Mouse (Mus musculus): Measurements from ENCODE around the gene Hs6st2. TPM values are rescaled to one million over a fixed set of nuclear protein-coding genes. Genes with fewer than 3 reads are reported as not detected.

Gene Hs6st2
- polyA plus RNA-seq, 1 experiment = 0.38 TPM

- H3K4me1 ChIP-seq (ENCODE audit: control insufficient read depth, insufficient read depth, insufficient read length, low read length) = no peaks in the 10 kb centered on the region
- TF ChIP-seq POLR2A (IDR thresholded peaks at IDR 0.05; ENCODE audit: low read depth, low read length) (no peak), CTCF (IDR thresholded peaks at IDR 0.05; ENCODE audit: extremely low read depth, insufficient read length, insufficient replicate concordance, low read depth, low read length) (no peak)
- H3K27me3 ChIP-seq (ENCODE audit: control insufficient read depth, insufficient read depth, low read length) = no peaks in the 10 kb centered on the region
- 81% methylated on average over 7 of the region's 7 CpGs for WGBS
- H3K4me3 ChIP-seq (ENCODE audit: low read depth, low read length) = no peak overlapping the region
- H3K36me3 ChIP-seq (ENCODE audit: control insufficient read depth, insufficient read depth, low read length) = no peaks in the 10 kb centered on the region
- H3K27ac ChIP-seq (ENCODE audit: insufficient read depth, low read depth, low read length) = no peak overlapping the region
Measured at GRCm38 (mm10) chrX:51635756-51636155, 45.9 kb downstream of the Hs6st2 start.

- TF ChIP-seq CTCF (IDR thresholded peaks at IDR 0.05; ENCODE audit: extremely low read depth, insufficient read length, insufficient replicate concordance, low read depth, low read length) (no peak), POLR2A (IDR thresholded peaks at IDR 0.05; ENCODE audit: low read depth, low read length) (no peak)
- no peaks in the 10 kb centered on the region for H3K36me3 ChIP-seq (ENCODE audit: control insufficient read depth, insufficient read depth, low read length)
- 52% methylated on average over 2 of the region's 2 CpGs for WGBS
Measured at GRCm38 (mm10) chrX:51631376-51631775, 50.3 kb downstream of the Hs6st2 start.

GRCm38 (mm10) chrX:51614384-51615004, 67.2 kb downstream of the Hs6st2 start:
- Histone ChIP-seq H3K36me3 (ENCODE audit: control insufficient read depth, insufficient read depth, low read length) (no peaks in the 10 kb centered on the region), H3K4me1 (ENCODE audit: control insufficient read depth, insufficient read depth, insufficient read length, low read length) (no peaks in the 10 kb centered on the region), H3K4me3 (ENCODE audit: low read depth, low read length) (no peak overlapping the region), H3K27ac (ENCODE audit: insufficient read depth, low read depth, low read length) (no peak overlapping the region), H3K27me3 (ENCODE audit: control insufficient read depth, insufficient read depth, low read length) (no peaks in the 10 kb centered on the region)
- WGBS = 45% methylated on average over 7 of the region's 7 CpGs
- TF ChIP-seq POLR2A (IDR thresholded peaks at IDR 0.05; ENCODE audit: low read depth, low read length) (no peak), CTCF (IDR thresholded peaks at IDR 0.05; ENCODE audit: extremely low read depth, insufficient read length, insufficient replicate concordance, low read depth, low read length) (no peak)

More at GRCm38 (mm10) chrX:51631376-51631775, 50.3 kb downstream of the Hs6st2 start:
- Histone ChIP-seq H3K4me3 (ENCODE audit: low read depth, low read length) (no peak overlapping the region), H3K4me1 (ENCODE audit: control insufficient read depth, insufficient read depth, insufficient read length, low read length) (no peaks in the 10 kb centered on the region), H3K27me3 (ENCODE audit: control insufficient read depth, insufficient read depth, low read length) (no peaks in the 10 kb centered on the region), H3K27ac (ENCODE audit: insufficient read depth, low read depth, low read length) (no peak overlapping the region)

GRCm38 (mm10) chrX:51610743-51611142, 70.9 kb downstream of the Hs6st2 start:
- Histone ChIP-seq H3K27ac (ENCODE audit: insufficient read depth, low read depth, low read length) (no peak overlapping the region), H3K4me1 (ENCODE audit: control insufficient read depth, insufficient read depth, insufficient read length, low read length) (no peaks in the 10 kb centered on the region), H3K36me3 (ENCODE audit: control insufficient read depth, insufficient read depth, low read length) (no peaks in the 10 kb centered on the region), H3K27me3 (ENCODE audit: control insufficient read depth, insufficient read depth, low read length) (no peaks in the 10 kb centered on the region), H3K4me3 (ENCODE audit: low read depth, low read length) (no peak overlapping the region)
- TF ChIP-seq POLR2A (IDR thresholded peaks at IDR 0.05; ENCODE audit: low read depth, low read length) (no peak), CTCF (IDR thresholded peaks at IDR 0.05; ENCODE audit: extremely low read depth, insufficient read length, insufficient replicate concordance, low read depth, low read length) (no peak)
- 56% methylated on average over 1 of the region's 1 CpGs for WGBS

GRCm38 (mm10) chrX:51606231-51606863, 75.3 kb downstream of the Hs6st2 start:
- 86% methylated on average over 6 of the region's 6 CpGs for WGBS
- Histone ChIP-seq H3K36me3 (ENCODE audit: control insufficient read depth, insufficient read depth, low read length) (no peaks in the 10 kb centered on the region), H3K27ac (ENCODE audit: insufficient read depth, low read depth, low read length) (no peak overlapping the region), H3K27me3 (ENCODE audit: control insufficient read depth, insufficient read depth, low read length) (no peaks in the 10 kb centered on the region), H3K4me3 (ENCODE audit: low read depth, low read length) (no peak overlapping the region), H3K4me1 (ENCODE audit: control insufficient read depth, insufficient read depth, insufficient read length, low read length) (no peaks in the 10 kb centered on the region)
- no peak for TF ChIP-seq CTCF (IDR thresholded peaks at IDR 0.05; ENCODE audit: extremely low read depth, insufficient read length, insufficient replicate concordance, low read depth, low read length)
- TF ChIP-seq POLR2A (IDR thresholded peaks at IDR 0.05; ENCODE audit: low read depth, low read length) = no peak

GRCm38 (mm10) chrX:51592751-51593150, 88.9 kb downstream of the Hs6st2 start:
- WGBS = 96% methylated on average over 1 of the region's 1 CpGs
- no peaks in the 10 kb centered on the region for H3K4me1 ChIP-seq (ENCODE audit: control insufficient read depth, insufficient read depth, insufficient read length, low read length)
- H3K4me3 ChIP-seq (ENCODE audit: low read depth, low read length) = no peak overlapping the region
- H3K27ac ChIP-seq (ENCODE audit: insufficient read depth, low read depth, low read length) = no peak overlapping the region
- TF ChIP-seq POLR2A (IDR thresholded peaks at IDR 0.05; ENCODE audit: low read depth, low read length) (no peak), CTCF (IDR thresholded peaks at IDR 0.05; ENCODE audit: extremely low read depth, insufficient read length, insufficient replicate concordance, low read depth, low read length) (no peak)
- H3K36me3 ChIP-seq (ENCODE audit: control insufficient read depth, insufficient read depth, low read length) = no peaks in the 10 kb centered on the region
- no peaks in the 10 kb centered on the region for H3K27me3 ChIP-seq (ENCODE audit: control insufficient read depth, insufficient read depth, low read length)

- TF ChIP-seq CTCF (IDR thresholded peaks at IDR 0.05; ENCODE audit: extremely low read depth, insufficient read length, insufficient replicate concordance, low read depth, low read length) (no peak), POLR2A (IDR thresholded peaks at IDR 0.05; ENCODE audit: low read depth, low read length) (no peak)
- WGBS = 82% methylated on average over 8 of the region's 8 CpGs
- Histone ChIP-seq H3K36me3 (ENCODE audit: control insufficient read depth, insufficient read depth, low read length) (no peaks in the 10 kb centered on the region), H3K4me3 (ENCODE audit: low read depth, low read length) (no peak overlapping the region), H3K27ac (ENCODE audit: insufficient read depth, low read depth, low read length) (no peak overlapping the region), H3K4me1 (ENCODE audit: control insufficient read depth, insufficient read depth, insufficient read length, low read length) (no peaks in the 10 kb centered on the region), H3K27me3 (ENCODE audit: control insufficient read depth, insufficient read depth, low read length) (no peaks in the 10 kb centered on the region)
Measured at GRCm38 (mm10) chrX:51590448-51591010, 91.1 kb downstream of the Hs6st2 start.
